Comparison of ENCODE assay signal across 9 mouse cellular contexts in genomic region chr13:69531431-69531830, GRCm38 (mm10). TPM values are rescaled to one million over a fixed set of nuclear protein-coding genes. Genes with fewer than 3 reads are reported as not detected.
DNase-seq lines count a peak whose midpoint lies in the region; ATAC-seq and TF ChIP-seq lines count a peak whose summit lies in the region.
"Had no signal": no experiment of that assay in that cellular context is flagged by ENCODE, and none has a peak within 500 bp of the region (broad histone marks: within the 10 kb centered on the region; RNA-seq: fewer than 3 reads in every experiment).

No protein-coding gene starts in this region.

- no peaks in the 10 kb centered on the region for H3K27me3 ChIP-seq in heart, embryonic 14.5 days (ENCODE audit: control insufficient read depth, insufficient read depth, low read length)
- H3K27me3 ChIP-seq in hindbrain, embryonic 15.5 days = no peaks in the 10 kb centered on the region
- no peaks in the 10 kb centered on the region for H3K27me3 ChIP-seq in midbrain, embryonic 13.5 days

- peaks cover 6% of the 10 kb centered on the region; the same call in 1 of the 2 replicates for H3K36me3 ChIP-seq in heart, embryonic 14.5 days (ENCODE audit: control insufficient read depth, insufficient read depth, low read length)
- H3K36me3 ChIP-seq in hindbrain, embryonic 15.5 days = no peaks in the 10 kb centered on the region
- peaks cover 5% of the 10 kb centered on the region; the same call in 1 of the 2 replicates for H3K36me3 ChIP-seq in midbrain, embryonic 13.5 days

- no peak for DNase-seq in heart, adult 8-10 months (ENCODE audit: low spot score)
- no peak for DNase-seq in right cerebral cortex, postnatal 36 days (ENCODE audit: low spot score in 2 of 2)
- DNase-seq in right cerebral cortex, adult 18-20 months = no peak
- no peak for DNase-seq in adrenal gland, postnatal 4 days (ENCODE audit: low spot score in 2 of 2)
- DNase-seq: cerebellum, postnatal 14 days had no signal

- TF ChIP-seq CTCF in cortical plate, adult 2 months (IDR thresholded peaks at IDR 0.05; ENCODE audit: extremely low read depth, insufficient read depth, low read length) = no peak

- peak overlapping the region; percentile 92 for H3K9ac ChIP-seq in heart, embryonic 14.5 days (ENCODE audit: low read length)
- H3K9ac ChIP-seq in hindbrain, embryonic 15.5 days = peak overlapping the region; percentile 76; the same call in 1 of the 2 replicates
- peak overlapping the region; percentile 95 for H3K9ac ChIP-seq in midbrain, embryonic 13.5 days (replicated peaks)

- peak overlapping the region; percentile 63 to 97 for H3K4me3 ChIP-seq in heart, embryonic 14.5 days (ENCODE audit: control insufficient read depth in 1 of 2, insufficient read depth in 1 of 2, low read depth in 1 of 2, low read length in 2 of 2)
- H3K4me3 ChIP-seq in cortical plate, adult 2 months (ENCODE audit: insufficient read depth, low read length) = peak overlapping the region; percentile 54
- H3K4me3 ChIP-seq in hindbrain, embryonic 15.5 days = peak overlapping the region; percentile 72
- H3K4me3 ChIP-seq in midbrain, embryonic 13.5 days (replicated peaks) = peak overlapping the region; percentile 96

- 44% methylated on average over 6 of the region's 6 CpGs for WGBS in heart, embryonic 14.5 days
- WGBS in hindbrain, embryonic 15.5 days = 44% methylated on average over 6 of the region's 6 CpGs
- WGBS in midbrain, embryonic 13.5 days = 54% methylated on average over 6 of the region's 6 CpGs

- no peaks in the 10 kb centered on the region for H3K9me3 ChIP-seq in heart, embryonic 14.5 days (ENCODE audit: control insufficient read depth, low read length)
- H3K9me3 ChIP-seq in hindbrain, embryonic 15.5 days = no peaks in the 10 kb centered on the region
- H3K9me3 ChIP-seq in midbrain, embryonic 13.5 days = no peaks in the 10 kb centered on the region

- ATAC-seq in heart, embryonic 14.5 days (ENCODE audit: insufficient number of reproducible peaks, insufficient read depth, low FRiP score, low read depth) = no peak
- no peak for ATAC-seq in hindbrain, embryonic 15.5 days (ENCODE audit: low FRiP score, low read depth)
- no peak for ATAC-seq in midbrain, embryonic 13.5 days

- TF ChIP-seq POLR2A in cortical plate, adult 2 months (IDR thresholded peaks at IDR 0.05; ENCODE audit: extremely low read depth, insufficient read depth, low read length) = no peak

- no peak overlapping the region for H3K27ac ChIP-seq in heart, embryonic 14.5 days (replicated peaks in 1 of 2; ENCODE audit: control insufficient read depth in 1 of 2, insufficient read depth in 1 of 2, low read depth in 2 of 2, low read length in 2 of 2)
- H3K27ac ChIP-seq in cortical plate, adult 2 months (ENCODE audit: insufficient read depth, low read length) = no peak overlapping the region
- H3K27ac ChIP-seq in hindbrain, embryonic 15.5 days (replicated peaks) = no peak overlapping the region
- no peak overlapping the region for H3K27ac ChIP-seq in midbrain, embryonic 13.5 days

- peaks cover 25 to 58% of the 10 kb centered on the region in 2 experiments for H3K4me1 ChIP-seq in heart, embryonic 14.5 days (ENCODE audit: control insufficient read depth in 2 of 2, insufficient read depth in 2 of 2, low read length in 2 of 2)
- peaks cover 20% of the 10 kb centered on the region for H3K4me1 ChIP-seq in cortical plate, adult 2 months (ENCODE audit: control insufficient read depth, insufficient read depth, low read length)
- peaks cover 73% of the 10 kb centered on the region for H3K4me1 ChIP-seq in hindbrain, embryonic 15.5 days (replicated peaks)
- H3K4me1 ChIP-seq in midbrain, embryonic 13.5 days (replicated peaks) = peaks cover 74% of the 10 kb centered on the region

- peak overlapping the region; percentile 76 for H3K4me2 ChIP-seq in heart, embryonic 14.5 days (ENCODE audit: low read length)
- peak overlapping the region; percentile 96 for H3K4me2 ChIP-seq in hindbrain, embryonic 15.5 days
- peak overlapping the region; percentile 93 for H3K4me2 ChIP-seq in midbrain, embryonic 13.5 days (replicated peaks)

RNA-seq across cellular contexts. Expression of gene Nsun2, which starts 2.1 kb away (rescaled TPM):
- 61.3 and 64.2 TPM in 2 replicates for polyA plus RNA-seq in heart, embryonic 14.5 days (2014; fragmentation: Nextera tagmentation; extraction: Ambion mirVana)
- total RNA-seq in heart, adult 8-10 months (2022) = 10 to 100 TPM; 43.6 to 51.5 (median 47.4) TPM
- 62.9 and 63.7 TPM in 2 replicates for polyA plus RNA-seq in cortical plate, adult 2 months (2012; rRNA removed)
- polyA plus RNA-seq in hindbrain, embryonic 15.5 days (2015; fragmentation: Nextera tagmentation; extraction: Ambion mirVana) = 73.5 and 74.6 TPM in 2 replicates
- 74.1 and 76.7 TPM in 2 replicates for polyA plus RNA-seq in midbrain, embryonic 13.5 days (2015; fragmentation: Nextera tagmentation; extraction: Ambion mirVana)
- 10 to 100 TPM; 79.0 to 85.1 TPM for total RNA-seq in adrenal gland, postnatal 4 days (2021)

RNA-seq across cellular contexts. Expression of gene Tent4a, which starts 3.0 kb away (rescaled TPM):
- 5.5 and 5.6 TPM in 2 replicates for polyA plus RNA-seq in heart, embryonic 14.5 days (2014; fragmentation: Nextera tagmentation; extraction: Ambion mirVana)
- total RNA-seq in heart, adult 8-10 months (2022) = 10 to 100 TPM; 10.6 to 14.1 (median 11.9) TPM
- polyA plus RNA-seq in cortical plate, adult 2 months (2012; rRNA removed) = 25.4 and 26.3 TPM in 2 replicates
- polyA plus RNA-seq in hindbrain, embryonic 15.5 days (2015; fragmentation: Nextera tagmentation; extraction: Ambion mirVana) = 7.1 and 7.3 TPM in 2 replicates
- 5.8 and 7.1 TPM in 2 replicates for polyA plus RNA-seq in midbrain, embryonic 13.5 days (2015; fragmentation: Nextera tagmentation; extraction: Ambion mirVana)
- total RNA-seq in adrenal gland, postnatal 4 days (2021) = 10 to 100 TPM; 26.2 to 28.3 TPM
